Mouse (Mus musculus) intestine, postnatal 0 days (tissue): ENCODE measurements at regions not wholly inside any gene's neighbourhood (a gene's known extent, or its start where the extent isn't known, plus 50 kb on each side); places are given as distances from the start of the nearest gene placed in this dataset.
A peak's percentile ranks its signal among the peaks of the same experiment; 100 is the strongest.
"Not testable (repeated sequence)": the region's sequence is repeated elsewhere in the genome, so short reads cannot be mapped to it uniquely, and the experiment has no call there.

Experiments
- ATAC-seq: fragments of 200-750 bp; cut with Nextera tagmentation; 2 replicates; pipeline ENCODE4 v1.8.0; 2017; ENCODE audit warnings: mild to moderate bottlenecking, moderate TSS enrichment, moderate library complexity
- H3K27ac ChIP-seq: fragments of 300-500 bp; sonication (generic); 2 replicates; pipeline ENCODE4 v1.5.1; 2014; ENCODE audit warnings: mild to moderate bottlenecking, low read depth, low read length, moderate library complexity
- H3K27me3 ChIP-seq: fragments of 300-500 bp; sonication (generic); replicated peaks from 2 replicates; pipeline ENCODE4 v1.6.1; 2014; ENCODE audit warnings: low read length, mixed read lengths; ENCODE audit not compliant: control insufficient read depth, insufficient read depth
- H3K36me3 ChIP-seq: fragments of 300-500 bp; sonication (generic); 2 replicates; pipeline ENCODE4 v1.6.1; 2014; ENCODE audit warnings: mild to moderate bottlenecking, moderate library complexity; ENCODE audit not compliant: control insufficient read depth, insufficient read depth
- H3K4me1 ChIP-seq: fragments of 300-500 bp; sonication (generic); replicated peaks from 2 replicates; pipeline ENCODE4 v1.6.1; 2014; ENCODE audit warnings: antibody characterized with exemption, low read length, mixed read lengths; ENCODE audit not compliant: control insufficient read depth, insufficient read depth
- H3K4me2 ChIP-seq: fragments of 300-500 bp; sonication (generic); replicated peaks from 2 replicates; pipeline ENCODE4 v1.6.1; 2014; ENCODE audit warnings: low read depth, mild to moderate bottlenecking, moderate library complexity
- H3K4me3 ChIP-seq: fragments of 300-500 bp; sonication (generic); 2 replicates; pipeline ENCODE4 v1.5.1; 2014; ENCODE audit warnings: low read depth, low read length
- H3K9ac ChIP-seq: fragments of 300-500 bp; sonication (generic); 2 replicates; pipeline ENCODE4 v1.6.1; 2014; ENCODE audit warnings: mild to moderate bottlenecking, low read depth, low read length
- H3K9me3 ChIP-seq: fragments of 300-500 bp; sonication (generic); 2 replicates; pipeline ENCODE4 v1.6.1; 2016; ENCODE audit warnings: mixed run types; ENCODE audit not compliant: control insufficient read depth
- CTCF ChIP-seq: sonication (generic); IDR thresholded peaks from 2 replicates; pipeline ENCODE4 v1.5.1; 2016; ENCODE audit warnings: low read depth, mild to moderate bottlenecking, control low read depth, antibody characterized with exemption, moderate library complexity
- WGBS: fragments of 180-500 bp; shearing (Covaris S2); extraction: QIAGEN DNeasy Blood & Tissue Kit; methylation state at CpG from one replicate; pipeline ENCODE4 v1.1.7; 2014; 5-methylcytosine and 5-hydroxymethylcytosine counted together

DNA sequence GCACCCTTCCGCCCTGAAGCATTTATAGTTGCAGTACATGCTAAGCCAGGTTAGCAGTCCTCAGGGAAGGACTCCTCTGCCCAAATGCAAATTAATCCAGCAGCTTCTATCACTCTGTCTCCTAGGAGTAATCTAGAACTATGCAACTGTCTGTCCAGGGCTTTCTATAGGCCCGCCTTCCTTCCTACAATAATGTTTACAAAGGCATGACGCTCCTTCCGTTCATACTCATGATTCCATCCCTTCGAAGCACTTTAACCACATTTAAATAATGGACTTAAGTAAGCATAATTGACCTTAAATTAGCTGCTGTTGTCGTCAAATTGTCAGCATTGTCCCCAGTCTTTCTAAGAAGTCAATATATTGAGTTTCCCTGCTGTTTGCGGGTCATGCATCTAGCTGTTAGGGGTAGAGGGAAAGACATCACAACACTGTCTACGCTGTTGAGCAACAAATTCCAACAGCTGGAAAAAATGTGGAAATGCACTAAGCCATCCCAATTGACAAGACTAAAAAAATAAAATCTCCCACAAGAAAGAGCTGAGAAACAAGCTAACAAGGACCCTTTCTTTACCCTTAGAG lies 166.3 kb downstream of the Iqub start:
- H3K36me3 ChIP-seq: no peaks in the 10 kb centered on the region
- WGBS: 65% methylated on average over 8 of the region's 8 CpGs
- H3K27ac ChIP-seq: no peak overlapping the region
- H3K4me3 ChIP-seq: no peak overlapping the region
- no peak overlapping the region for H3K9ac ChIP-seq
- H3K4me1 ChIP-seq: no peaks in the 10 kb centered on the region
- TF ChIP-seq CTCF: no peak
- ATAC-seq: no peak
- H3K27me3 ChIP-seq: no peaks in the 10 kb centered on the region
- H3K9me3 ChIP-seq: no peaks in the 10 kb centered on the region
- no peak overlapping the region for H3K4me2 ChIP-seq

DNA sequence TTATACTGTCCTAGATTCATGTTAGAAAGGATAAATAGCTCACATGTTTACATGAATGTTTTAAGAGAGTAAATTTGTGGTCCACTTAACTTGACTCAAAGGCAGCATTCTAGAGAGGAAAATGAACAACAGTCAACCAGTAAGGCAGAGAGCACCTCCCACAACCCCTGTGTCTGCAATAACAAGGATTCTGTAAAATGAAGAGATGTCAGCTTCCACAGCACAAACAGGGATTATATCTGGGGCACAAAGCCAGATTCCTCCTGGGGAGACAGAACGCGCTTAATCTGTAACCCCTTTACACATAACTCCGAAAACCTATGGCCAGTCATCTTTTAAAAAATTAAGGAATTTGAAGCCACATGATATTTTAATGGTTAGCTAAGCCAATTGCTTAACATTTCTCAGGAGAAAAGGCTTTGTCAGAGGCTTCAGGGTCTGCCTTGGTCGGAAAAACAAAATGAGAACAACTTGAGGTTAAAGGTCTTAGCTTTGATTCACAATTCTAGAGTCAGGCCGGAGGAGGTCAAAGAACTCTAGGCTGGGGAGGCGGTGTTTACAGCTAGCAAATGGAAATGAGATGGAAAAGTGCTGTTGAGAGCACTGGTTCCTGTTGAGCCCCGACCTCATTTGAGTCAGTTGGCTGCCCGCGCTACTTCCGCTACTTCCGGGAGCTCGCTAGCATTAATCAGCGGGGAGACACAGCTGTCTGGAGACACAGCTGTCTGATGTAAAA lies 167.0 kb downstream of the Iqub start:
- 60% methylated on average over 13 of the region's 13 CpGs for WGBS
- no peak for TF ChIP-seq CTCF
- Histone ChIP-seq H3K27ac (no peak overlapping the region), H3K9ac (no peak overlapping the region), H3K4me3 (no peak overlapping the region), H3K4me1 (no peaks in the 10 kb centered on the region), H3K36me3 (no peaks in the 10 kb centered on the region), H3K27me3 (no peaks in the 10 kb centered on the region), H3K9me3 (no peaks in the 10 kb centered on the region), H3K4me2 (no peak overlapping the region)
- no peak for ATAC-seq

DNA sequence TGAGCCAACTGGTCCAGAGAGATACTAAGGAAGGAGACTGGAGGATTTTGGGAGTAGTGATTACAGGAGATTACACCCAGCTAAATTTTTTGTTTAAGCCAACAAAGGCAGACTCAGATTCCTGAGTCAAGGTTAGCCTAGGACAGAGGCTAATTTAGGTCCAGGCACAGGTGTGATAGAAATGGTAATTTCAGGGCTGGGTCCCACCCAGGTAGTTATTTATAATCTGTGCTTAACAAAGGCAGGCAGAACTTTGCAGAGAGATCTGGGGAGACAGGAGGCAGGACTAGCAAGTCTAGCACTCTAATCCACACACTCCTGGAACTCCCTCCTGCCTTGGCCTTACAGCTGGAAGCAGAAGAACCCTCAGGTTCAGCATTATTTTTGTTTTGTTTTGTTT lies 172.4 kb downstream of the Iqub start:
- ATAC-seq: no peak
- H3K4me2 ChIP-seq: no peak overlapping the region
- H3K9ac ChIP-seq: no peak overlapping the region
- no peak overlapping the region for H3K27ac ChIP-seq
- no peak for TF ChIP-seq CTCF
- no peaks in the 10 kb centered on the region for H3K36me3 ChIP-seq
- H3K27me3 ChIP-seq: no peaks in the 10 kb centered on the region
- no peaks in the 10 kb centered on the region for H3K4me1 ChIP-seq
- no peak overlapping the region for H3K4me3 ChIP-seq
- no peaks in the 10 kb centered on the region for H3K9me3 ChIP-seq

DNA sequence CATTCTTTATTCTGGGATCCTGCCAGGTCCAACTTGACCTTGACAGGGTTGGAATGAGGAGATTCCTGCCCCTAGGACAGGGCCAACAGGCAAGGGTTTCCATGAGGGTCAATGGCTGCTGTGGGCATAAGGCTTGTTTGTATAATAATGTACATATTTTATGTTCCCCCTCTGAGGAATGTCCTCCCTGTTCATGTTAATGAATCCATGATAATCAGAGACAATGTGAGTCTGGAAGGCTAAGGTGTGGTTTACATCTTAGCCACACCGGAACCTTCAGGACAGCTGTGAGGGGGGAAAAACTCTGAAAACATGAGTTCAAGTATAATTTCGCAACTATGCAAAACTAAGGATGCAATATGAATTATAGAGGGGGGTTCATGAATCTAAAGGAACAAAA lies 172.8 kb downstream of the Iqub start:
- Histone ChIP-seq H3K4me2 (no peak overlapping the region), H3K27me3 (no peaks in the 10 kb centered on the region), H3K9ac (no peak overlapping the region), H3K27ac (no peak overlapping the region), H3K36me3 (no peaks in the 10 kb centered on the region), H3K4me1 (no peaks in the 10 kb centered on the region), H3K4me3 (no peak overlapping the region), H3K9me3 (no peaks in the 10 kb centered on the region)
- TF ChIP-seq CTCF: no peak
- 85% methylated on average over 2 of the region's 2 CpGs for WGBS
- ATAC-seq: no peak

DNA sequence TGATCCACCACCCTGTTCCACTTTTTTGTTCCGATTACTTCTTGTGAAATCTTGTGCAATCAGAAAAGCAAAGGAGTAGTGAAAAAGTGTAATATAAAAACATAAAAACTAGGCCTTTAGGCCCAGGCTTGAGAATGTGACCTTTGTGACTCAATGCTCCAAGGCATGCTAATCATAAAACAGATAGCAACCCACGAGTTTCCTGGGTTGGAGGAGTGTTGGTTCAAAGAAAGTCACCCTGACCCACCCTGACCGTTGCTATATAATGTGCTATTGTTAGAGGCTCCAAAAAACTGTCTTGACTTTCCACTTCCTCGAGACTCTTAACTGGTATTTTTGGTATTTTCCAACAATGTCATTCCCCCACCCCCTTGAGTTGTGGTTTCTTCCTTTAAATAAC lies 172.2 kb upstream of the Slc13a1 start:
- ATAC-seq: peak; percentile 60
- not testable (repeated sequence) for H3K4me1 ChIP-seq, H3K4me2 ChIP-seq, H3K36me3 ChIP-seq, H3K9ac ChIP-seq, H3K9me3 ChIP-seq, H3K4me3 ChIP-seq, H3K27ac ChIP-seq, H3K27me3 ChIP-seq
- 32% methylated on average over 4 of the region's 4 CpGs for WGBS

DNA sequence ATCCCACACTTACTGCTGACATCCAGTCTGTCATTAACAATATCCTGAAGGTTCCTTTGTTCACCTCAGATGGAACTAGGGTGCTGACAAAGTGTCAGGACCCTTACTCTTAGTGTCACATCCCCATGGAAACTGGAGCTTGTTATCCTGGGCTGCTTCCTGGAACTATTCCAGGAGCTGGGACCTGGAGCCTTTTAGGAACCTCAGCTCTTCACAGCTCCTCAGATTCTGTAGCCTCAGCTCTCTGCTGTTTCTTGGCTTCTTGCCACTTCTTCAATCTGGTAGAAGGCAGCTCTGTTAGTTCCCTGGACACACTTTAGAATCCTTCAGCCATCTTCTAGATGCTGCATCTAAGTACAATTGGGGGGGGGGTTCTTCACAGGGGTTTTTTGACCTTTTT lies 157.3 kb upstream of the Slc13a1 start:
- Histone ChIP-seq H3K4me1 (no peaks in the 10 kb centered on the region), H3K27me3 (no peaks in the 10 kb centered on the region), H3K36me3 (no peaks in the 10 kb centered on the region), H3K9me3 (no peaks in the 10 kb centered on the region), H3K27ac (no peak overlapping the region), H3K9ac (no peak overlapping the region), H3K4me3 (no peak overlapping the region), H3K4me2 (no peak overlapping the region)
- ATAC-seq: no peak
- TF ChIP-seq CTCF: no peak
